Mouse (Mus musculus) G1E (cell line): ENCODE measurements around the gene Zdhhc22. TPM values are rescaled to one million over a fixed set of nuclear protein-coding genes. Genes with fewer than 3 reads are reported as not detected.

ENCODE experiments used
- ATAC-seq: 2 replicates; pipeline ENCODE4 v1.8.0; 2016; ENCODE audit warnings: mild to moderate bottlenecking; ENCODE audit not compliant: insufficient number of reproducible peaks, poor library complexity, low FRiP score, severe bottlenecking; ENCODE audit errors: extremely low read depth
- DNase-seq: peaks from one replicate; pipeline ENCODE4 v3.0.0; 2012; ENCODE audit warnings: low spot score
- H3K27me3 ChIP-seq: 2 replicates; pipeline ENCODE4 v1.6.1; 2012; ENCODE audit warnings: mild to moderate bottlenecking, low read length, inconsistent platforms; ENCODE audit not compliant: insufficient read depth
- H3K36me3 ChIP-seq: replicated peaks from 2 replicates; pipeline ENCODE3; 2012; ENCODE audit warnings: mild to moderate bottlenecking, inconsistent platforms
- H3K4me1 ChIP-seq: 2 replicates; pipeline ENCODE4 v1.6.1; 2012; ENCODE audit warnings: low read depth, low read length, inconsistent platforms, mixed read lengths; ENCODE audit not compliant: insufficient read depth
- H3K4me3 ChIP-seq: 2 replicates; pipeline ENCODE4 v1.5.1; 2012; ENCODE audit warnings: low read depth, mild to moderate bottlenecking, inconsistent platforms, low read length, moderate library complexity, mixed read lengths
- H3K9me3 ChIP-seq: replicated peaks from 2 replicates; pipeline ENCODE4 v1.6.1; 2012; ENCODE audit warnings: inconsistent platforms
- CTCF ChIP-seq: IDR thresholded peaks from 2 replicates; pipeline ENCODE4 v1.5.1; 2012; ENCODE audit warnings: low read depth, low read length, inconsistent platforms, mixed read lengths
- GATA1 ChIP-seq: IDR thresholded peaks from 2 replicates; pipeline ENCODE4 v1.6.1; 2012; ENCODE audit warnings: borderline replicate concordance, low read length, inconsistent platforms, mixed read lengths
- GATA2 ChIP-seq: IDR thresholded peaks from 2 replicates; pipeline ENCODE4 v1.6.1; 2012; ENCODE audit warnings: low read depth, low read length, inconsistent platforms, borderline replicate concordance
- POLR2AphosphoS5 ChIP-seq: IDR thresholded peaks from 2 replicates; pipeline ENCODE4 v1.6.1; 2012; ENCODE audit warnings: low read depth, low read length, inconsistent platforms; ENCODE audit not compliant: insufficient replicate concordance
- TAL1 ChIP-seq: conservative IDR thresholded peaks from 2 replicates; pipeline ENCODE4 v1.6.1; 2012; ENCODE audit warnings: low read depth, low read length, inconsistent platforms, mixed read lengths
- polyA plus RNA-seq: library from polyadenylated mRNA; stranded (reverse); fragments of >175 nt; gene quantifications from 2 replicates; pipeline ENCODE4 v1.2.3, GENCODE M21; 2012
- total RNA-seq, 2 experiments: library from RNA; stranded (forward) in 1 of 2; stranded (reverse) in 1 of 2; fragments of 200-1000 nt in 1 of 2; fragments of >200 nt in 1 of 2; fragmentation: Nextera tagmentation in 1 of 2; gene quantifications; 2 replicates each; pipeline ENCODE4 v1.2.3; 2014 to 2017

Gene Zdhhc22
- total and polyA plus RNA-seq, 3 experiments, result 0.11 TPM; not detected in 2

DNA sequence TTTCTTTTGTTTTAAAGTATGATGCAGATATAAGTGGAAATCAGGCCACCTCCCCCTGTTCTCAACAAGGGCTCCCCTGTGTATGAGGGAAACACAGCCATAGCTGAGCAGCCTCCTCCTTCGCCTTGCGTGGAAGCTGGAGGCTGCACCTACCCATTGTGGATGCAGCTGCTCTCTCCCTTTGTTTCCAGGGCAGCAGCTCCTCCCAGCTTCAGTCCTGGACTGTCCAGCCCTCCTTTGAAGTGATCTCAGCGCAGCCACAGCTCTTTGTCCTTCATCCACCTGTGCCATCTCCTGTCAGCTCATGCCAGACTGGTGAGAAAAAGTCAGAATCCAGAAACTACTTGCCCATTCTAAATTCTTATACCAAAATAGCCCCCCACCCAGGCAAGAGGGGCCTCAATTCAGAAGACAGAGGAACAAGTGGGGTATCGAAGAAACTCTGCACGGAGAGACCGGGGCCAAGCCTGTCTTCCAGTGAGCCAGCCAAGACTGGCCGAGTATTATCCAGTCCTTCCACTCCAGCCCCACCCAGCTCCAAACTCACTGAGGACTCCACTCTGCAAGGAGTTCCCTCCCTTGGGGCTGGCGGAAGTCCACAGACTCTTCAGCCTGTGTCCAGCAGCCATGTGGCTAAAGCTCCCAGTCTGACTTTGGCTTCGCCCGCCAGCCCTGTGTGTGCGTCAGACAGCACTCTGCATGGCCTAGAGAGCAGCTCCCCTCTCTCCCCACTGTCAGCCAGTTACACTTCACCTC, 28.5 kb downstream of the Zdhhc22 start:
- H3K36me3 ChIP-seq, result peaks cover 92% of the 10 kb centered on the region
- H3K9me3 ChIP-seq, result no peaks in the 10 kb centered on the region
- DNase-seq, result no peak
- H3K27me3 ChIP-seq, result no peaks in the 10 kb centered on the region
- ATAC-seq, result no peak
- H3K4me3 ChIP-seq, result no peak overlapping the region
- TF ChIP-seq CTCF, result no peak
- no peak for TF ChIP-seq GATA2
- no peak for TF ChIP-seq POLR2AphosphoS5
- TF ChIP-seq TAL1, result no peak
- TF ChIP-seq GATA1, result no peak
- H3K4me1 ChIP-seq, result no peaks in the 10 kb centered on the region

- ATAC-seq (no peak), DNase-seq (no peak)
- no peaks in the 10 kb centered on the region for H3K27me3 ChIP-seq
- no peak for TF ChIP-seq CTCF
- no peak for TF ChIP-seq TAL1
- no peak for TF ChIP-seq POLR2AphosphoS5
- TF ChIP-seq GATA1, result no peak
- no peak for TF ChIP-seq GATA2
- no peaks in the 10 kb centered on the region for H3K4me1 ChIP-seq
- no peaks in the 10 kb centered on the region for H3K9me3 ChIP-seq
- no peak overlapping the region for H3K4me3 ChIP-seq
- H3K36me3 ChIP-seq, result peaks cover 95% of the 10 kb centered on the region
Observed at GRCm38 (mm10) chr12:86960791-86961335, 29.4 kb downstream of the Zdhhc22 start.

DNA sequence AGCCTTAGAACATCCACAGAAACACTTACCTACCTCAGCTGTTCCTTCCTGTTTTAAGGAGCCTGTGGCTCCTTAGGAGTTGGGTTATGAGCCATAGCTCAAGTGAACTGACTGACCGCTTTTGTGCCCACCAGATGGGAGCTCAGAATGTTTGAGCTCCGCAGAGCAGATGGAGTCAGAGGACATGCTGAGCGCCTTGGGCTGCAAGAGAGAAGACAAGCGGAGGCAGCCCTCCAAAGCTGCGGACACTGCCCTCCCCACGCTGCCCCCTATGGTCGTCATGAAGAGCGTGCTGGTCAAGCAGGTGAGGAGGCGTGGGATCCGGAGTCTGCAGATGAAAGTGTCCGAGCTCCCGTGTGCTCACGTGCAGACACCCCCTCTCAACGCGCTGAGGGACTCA, 30.1 kb downstream of the Zdhhc22 start:
- H3K4me1 ChIP-seq, result no peaks in the 10 kb centered on the region
- peaks cover 95% of the 10 kb centered on the region for H3K36me3 ChIP-seq
- H3K9me3 ChIP-seq, result no peaks in the 10 kb centered on the region
- no peak overlapping the region for H3K4me3 ChIP-seq
- TF ChIP-seq CTCF (no peak), POLR2AphosphoS5 (no peak), GATA2 (no peak), GATA1 (no peak), TAL1 (no peak)
- DNase-seq (no peak), ATAC-seq (no peak)
- no peaks in the 10 kb centered on the region for H3K27me3 ChIP-seq

DNA sequence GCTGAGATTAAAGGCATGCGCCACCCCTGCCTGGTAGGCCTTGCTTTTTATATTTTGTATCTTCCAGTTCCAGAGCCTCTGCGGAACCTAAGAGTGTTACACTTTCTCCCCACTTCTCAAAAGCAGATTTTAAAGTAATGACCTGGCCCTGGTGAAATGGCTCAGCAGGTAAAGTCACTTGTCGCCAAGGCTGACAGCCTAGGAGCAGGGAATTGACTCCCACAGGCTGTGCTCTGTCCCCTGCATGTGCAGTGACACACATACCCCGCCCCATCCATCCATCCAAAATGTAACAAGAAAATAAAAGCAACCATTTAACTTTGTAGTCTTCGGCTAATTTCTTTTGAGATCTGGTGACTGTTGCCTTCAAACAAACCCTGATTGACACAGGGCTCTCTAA, 30.6 kb downstream of the Zdhhc22 start:
- Histone ChIP-seq H3K27me3 (no peaks in the 10 kb centered on the region), H3K4me3 (no peak overlapping the region), H3K36me3 (peaks cover 92% of the 10 kb centered on the region), H3K9me3 (no peaks in the 10 kb centered on the region), H3K4me1 (no peaks in the 10 kb centered on the region)
- no peak for TF ChIP-seq GATA1
- no peak for TF ChIP-seq POLR2AphosphoS5
- TF ChIP-seq TAL1, result no peak
- no peak for TF ChIP-seq GATA2
- TF ChIP-seq CTCF, result no peak
- DNase-seq (no peak), ATAC-seq (no peak)

DNA sequence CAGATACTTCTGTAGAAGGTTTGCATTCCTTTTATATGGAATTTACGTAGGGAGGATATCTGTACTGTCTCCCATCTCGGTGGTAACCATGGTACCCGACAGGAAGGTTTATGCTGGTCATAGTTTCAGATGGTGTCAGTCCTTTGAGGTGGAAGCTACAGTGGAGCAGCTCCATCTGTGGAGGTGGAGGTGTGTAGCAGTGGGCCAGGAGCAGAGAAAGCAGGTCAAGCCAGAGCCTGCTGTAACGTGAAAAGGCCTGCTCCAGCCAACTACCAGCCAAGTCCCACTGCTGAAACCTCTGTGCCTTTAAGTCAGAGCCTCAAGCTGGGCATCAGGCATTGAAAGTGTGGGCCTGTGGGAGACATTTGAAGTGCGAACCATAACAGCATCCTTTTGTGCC, 31.7 kb downstream of the Zdhhc22 start:
- DNase-seq, result no peak

DNA sequence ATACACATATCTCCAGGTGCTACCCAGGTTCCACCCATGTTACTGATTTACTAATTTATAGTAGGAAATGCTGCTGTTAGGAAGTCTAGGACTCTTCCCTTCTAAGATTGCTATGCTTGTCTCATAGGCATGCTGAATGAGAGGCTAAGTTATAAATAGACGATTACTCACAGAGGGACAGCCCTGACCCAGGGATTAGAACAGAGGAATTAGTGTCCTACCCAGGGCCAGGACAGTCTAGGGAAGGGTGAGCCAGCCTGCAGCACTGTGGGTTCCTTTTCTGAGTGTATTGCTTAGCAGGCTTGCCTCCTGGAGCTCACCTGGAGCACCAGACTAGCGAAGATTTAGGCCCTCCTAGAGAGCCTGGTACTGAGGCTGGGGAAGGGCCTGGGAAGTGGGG, 34.3 kb downstream of the Zdhhc22 start:
- H3K36me3 ChIP-seq, result peaks cover 86% of the 10 kb centered on the region
- no peak for ATAC-seq
- H3K27me3 ChIP-seq, result no peaks in the 10 kb centered on the region
- no peaks in the 10 kb centered on the region for H3K9me3 ChIP-seq
- TF ChIP-seq TAL1 (no peak), POLR2AphosphoS5 (no peak), GATA1 (no peak), CTCF (no peak), GATA2 (no peak)
- H3K4me3 ChIP-seq, result no peak overlapping the region
- peaks cover 9% of the 10 kb centered on the region for H3K4me1 ChIP-seq
- no peak for DNase-seq

More for the DNA sequence above, 31.7 kb downstream of the Zdhhc22 start:
- no peak for ATAC-seq
- Histone ChIP-seq H3K27me3 (no peaks in the 10 kb centered on the region), H3K4me1 (no peaks in the 10 kb centered on the region), H3K9me3 (no peaks in the 10 kb centered on the region), H3K4me3 (no peak overlapping the region), H3K36me3 (peaks cover 93% of the 10 kb centered on the region)
- TF ChIP-seq POLR2AphosphoS5 (no peak), TAL1 (no peak), GATA2 (no peak), CTCF (no peak), GATA1 (no peak)
